ENCODE assay signal across 16 mouse cellular contexts in the genomic region with DNA sequence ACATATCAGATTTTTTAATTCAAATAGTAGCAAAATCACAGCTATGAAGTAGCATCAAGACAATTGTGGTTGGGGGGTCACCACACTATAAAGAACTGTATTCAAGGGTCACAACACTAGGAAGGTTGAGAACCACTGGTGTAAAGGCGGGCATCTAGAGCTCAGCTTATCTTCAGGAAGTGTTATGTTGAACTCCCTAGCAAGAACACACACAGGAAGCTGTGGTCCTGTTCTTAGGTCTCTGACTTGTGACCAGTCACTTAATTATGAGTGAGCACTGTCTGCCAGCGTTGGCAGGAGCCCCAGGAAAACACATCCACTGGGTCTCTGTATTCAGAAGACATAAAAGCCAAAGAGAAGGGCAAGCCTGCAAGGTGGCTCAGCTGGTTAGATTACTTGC. TPM values are rescaled to one million over a fixed set of nuclear protein-coding genes. Genes with fewer than 3 reads are reported as not detected.
DNase-seq lines count a peak whose midpoint lies in the region; ATAC-seq and TF ChIP-seq lines count a peak whose summit lies in the region.
"Had no signal": no experiment of that assay in that cellular context is flagged by ENCODE, and none has a peak within 500 bp of the region (broad histone marks: within the 10 kb centered on the region; RNA-seq: fewer than 3 reads in every experiment).

No protein-coding gene starts in this region.

- H3K4me3 ChIP-seq in gastrocnemius, adult 2 months, result no peak overlapping the region
- no peak overlapping the region for H3K4me3 ChIP-seq in heart, postnatal 0 days (ENCODE audit: low read depth, low read length)
- H3K4me3 ChIP-seq in heart, embryonic 10.5 days, result no peak overlapping the region
- H3K4me3 ChIP-seq in brown adipose tissue, adult 24 weeks (ENCODE audit: insufficient read depth, low read depth, low read length), result no peak overlapping the region
- H3K4me3 ChIP-seq in liver, embryonic 12.5 days, result no peak overlapping the region
- H3K4me3 ChIP-seq in forebrain, embryonic 14.5 days (ENCODE audit: low read depth, low read length), result no peak overlapping the region
- H3K4me3 ChIP-seq: embryonic facial prominence, embryonic 10.5 days; forebrain, embryonic 15.5 days; heart, adult 2 months; hindbrain, embryonic 10.5 days; intestine, embryonic 15.5 days had no signal

- intact Hi-C loops in gastrocnemius, adult 2 months (cut with DNase I), result no loop called here
- intact Hi-C loops in gastrocnemius, postnatal 14 days (cut with DNase I; ENCODE audit: low total_unique reads), result no loop called here
- intact Hi-C loops in left cerebral cortex, postnatal 25 days (cut with DNase I), result no loop called here

- no peaks in the 10 kb centered on the region for H3K9me3 ChIP-seq in heart, postnatal 0 days (replicated peaks; ENCODE audit: control insufficient read depth, low read length)
- no peaks in the 10 kb centered on the region for H3K9me3 ChIP-seq in heart, embryonic 10.5 days
- no peaks in the 10 kb centered on the region for H3K9me3 ChIP-seq in liver, embryonic 12.5 days (replicated peaks)
- no peaks in the 10 kb centered on the region for H3K9me3 ChIP-seq in forebrain, embryonic 14.5 days (replicated peaks; ENCODE audit: control insufficient read depth, low read length)
- H3K9me3 ChIP-seq: embryonic facial prominence, embryonic 10.5 days; forebrain, embryonic 15.5 days; hindbrain, embryonic 10.5 days; intestine, embryonic 15.5 days had no signal

- H3K27ac ChIP-seq in gastrocnemius, adult 2 months, result peak overlapping the region; percentile 82
- H3K27ac ChIP-seq in heart, postnatal 0 days (ENCODE audit: low read depth), result peak overlapping the region; percentile 41
- no peak overlapping the region for H3K27ac ChIP-seq in heart, embryonic 10.5 days
- H3K27ac ChIP-seq in brown adipose tissue, adult 24 weeks (replicated peaks; ENCODE audit: low read depth, low read length), result peak overlapping the region; percentile 81
- 0 out of 2 replicates have a peak overlapping the region, but pooled peaks have one; percentile 22 for H3K27ac ChIP-seq in liver, embryonic 12.5 days
- no peak overlapping the region for H3K27ac ChIP-seq in forebrain, embryonic 14.5 days (ENCODE audit: low read depth, low read length)
- H3K27ac ChIP-seq: embryonic facial prominence, embryonic 10.5 days; forebrain, embryonic 15.5 days; heart, adult 2 months; hindbrain, embryonic 10.5 days; hindbrain, embryonic 14.5 days; intestine, embryonic 15.5 days had no signal

- peaks cover 8% of the 10 kb centered on the region; the same call in 1 of the 2 replicates for H3K4me1 ChIP-seq in heart, postnatal 0 days (ENCODE audit: control insufficient read depth, insufficient read depth)
- peaks cover 8% of the 10 kb centered on the region for H3K4me1 ChIP-seq in heart, embryonic 10.5 days
- peaks cover 3% of the 10 kb centered on the region; the same call in 1 of the 2 replicates for H3K4me1 ChIP-seq in brown adipose tissue, adult 24 weeks (ENCODE audit: control insufficient read depth, insufficient read depth, insufficient read length, low read length)
- H3K4me1 ChIP-seq in liver, embryonic 12.5 days, result peaks cover 30% of the 10 kb centered on the region
- peaks cover 8% of the 10 kb centered on the region; the same call in 1 of the 2 replicates for H3K4me1 ChIP-seq in forebrain, embryonic 14.5 days (ENCODE audit: control insufficient read depth, insufficient read depth, low read length)

- TF ChIP-seq CTCF in gastrocnemius, adult 2 months (IDR thresholded peaks at IDR 0.05), result no peak
- TF ChIP-seq CTCF in heart, postnatal 0 days (IDR thresholded peaks at IDR 0.05; ENCODE audit: low read depth), result no peak

- no peak for TF ChIP-seq EP300 in heart, postnatal 0 days (IDR thresholded peaks at IDR 0.05; ENCODE audit: low read depth)

- no peak overlapping the region for H3K4me2 ChIP-seq in heart, postnatal 0 days (ENCODE audit: low read depth, low read length)
- 0 out of 2 replicates have a peak overlapping the region, but pooled peaks have one; percentile 1 for H3K4me2 ChIP-seq in liver, embryonic 12.5 days
- no peak overlapping the region for H3K4me2 ChIP-seq in forebrain, embryonic 14.5 days (ENCODE audit: low read length)
- H3K4me2 ChIP-seq: forebrain, embryonic 15.5 days; hindbrain, embryonic 14.5 days; intestine, embryonic 15.5 days had no signal

- H3K9ac ChIP-seq in heart, postnatal 0 days (replicated peaks; ENCODE audit: low read depth, low read length), result no peak overlapping the region
- H3K9ac ChIP-seq in liver, embryonic 12.5 days, result no peak overlapping the region
- H3K9ac ChIP-seq in forebrain, embryonic 14.5 days (ENCODE audit: low read length), result no peak overlapping the region
- H3K9ac ChIP-seq: forebrain, embryonic 15.5 days; hindbrain, embryonic 14.5 days; intestine, embryonic 15.5 days had no signal

- H3K27me3 ChIP-seq in heart, postnatal 0 days (ENCODE audit: control insufficient read depth, insufficient read depth, low read length), result no peaks in the 10 kb centered on the region
- H3K27me3 ChIP-seq in heart, embryonic 10.5 days (ENCODE audit: insufficient read depth, poor library complexity, severe bottlenecking), result no peaks in the 10 kb centered on the region
- H3K27me3 ChIP-seq in liver, embryonic 12.5 days (replicated peaks), result no peaks in the 10 kb centered on the region
- no peaks in the 10 kb centered on the region for H3K27me3 ChIP-seq in forebrain, embryonic 14.5 days (replicated peaks; ENCODE audit: control insufficient read depth, insufficient read depth, low read length)
- H3K27me3 ChIP-seq: forebrain, embryonic 15.5 days; intestine, embryonic 15.5 days; Patski had no signal

- 68% methylated on average over 2 of the region's 2 CpGs for WGBS in heart, postnatal 0 days
- WGBS in heart, embryonic 10.5 days, result 77% methylated on average over 2 of the region's 2 CpGs
- WGBS in liver, embryonic 12.5 days (ENCODE audit: insufficient replicate concordance), result 34% methylated on average over 2 of the region's 2 CpGs
- 94% methylated on average over 2 of the region's 2 CpGs for WGBS in forebrain, embryonic 14.5 days

- DNase-seq in gastrocnemius, adult 2 months, result no peak
- no peak for DNase-seq in gastrocnemius, postnatal 14 days
- DNase-seq in heart, postnatal 0 days (ENCODE audit: low spot score), result no peak
- no peak for DNase-seq in heart, embryonic 10.5 days (ENCODE audit: low spot score)
- no peak for DNase-seq in forebrain, embryonic 14.5 days (ENCODE audit: low spot score)
- DNase-seq in left cerebral cortex, postnatal 25 days (ENCODE audit: low spot score in 2 of 2), result no peak

- ATAC-seq in heart, postnatal 0 days (ENCODE audit: insufficient read depth, low read depth), result no peak
- ATAC-seq in liver, embryonic 12.5 days, result no peak
- ATAC-seq in forebrain, embryonic 14.5 days, result no peak
- ATAC-seq: activated CD4-positive, CD25-positive, alpha-beta regulatory T cell, adult 4 months; forebrain, embryonic 15.5 days; Patski had no signal

- peaks cover 61% of the 10 kb centered on the region for H3K36me3 ChIP-seq in heart, postnatal 0 days (replicated peaks; ENCODE audit: control insufficient read depth, insufficient read depth, low read length)
- peaks cover 81% of the 10 kb centered on the region for H3K36me3 ChIP-seq in heart, embryonic 10.5 days
- peaks cover 84% of the 10 kb centered on the region for H3K36me3 ChIP-seq in liver, embryonic 12.5 days
- peaks cover 72% of the 10 kb centered on the region for H3K36me3 ChIP-seq in forebrain, embryonic 14.5 days (ENCODE audit: control insufficient read depth, insufficient read depth, low read length)

RNA-seq across cellular contexts. Expression of gene Golga2, which starts 4.9 kb away (rescaled TPM):
- 10 to 100 TPM; 56.0 to 62.9 TPM for total RNA-seq in gastrocnemius, adult 2 months (2021)
- total RNA-seq in gastrocnemius, postnatal 14 days (2021), result 10 to 100 TPM; 58.4 to 62.1 TPM
- total RNA-seq in heart, postnatal 0 days (2014; rRNA removed; ENCODE audit: low replicate concordance), result 46.7 and 56.4 TPM in 2 replicates
- 20.8 and 23.4 TPM in 2 replicates for polyA plus RNA-seq in heart, postnatal 0 days (2015; fragmentation: Nextera tagmentation; extraction: Ambion mirVana)
- 22.0 and 27.2 TPM in 2 replicates for polyA plus RNA-seq in heart, embryonic 10.5 days (2016; fragmentation: Nextera tagmentation; extraction: Ambion mirVana)
- polyA plus RNA-seq in brown adipose tissue, adult 24 weeks (2012; ENCODE audit: insufficient read depth, insufficient read length, missing spikeins), result 51.9 and 57.6 TPM in 2 replicates
- 13.0 and 14.4 TPM in 2 replicates for polyA plus RNA-seq in liver, embryonic 12.5 days (2016; fragmentation: Nextera tagmentation; extraction: Ambion mirVana)
- polyA plus RNA-seq in forebrain, embryonic 14.5 days (2014; fragmentation: Nextera tagmentation; extraction: Ambion mirVana), result 15.5 and 20.6 TPM in 2 replicates
- 10 to 100 TPM; 82.6 to 82.8 TPM for total RNA-seq in left cerebral cortex, postnatal 25 days (2021)

RNA-seq across cellular contexts. Expression of gene Swi5, which starts 5.6 kb away (rescaled TPM):
- 100 to 1,000 TPM; 118 to 175 TPM for total RNA-seq in gastrocnemius, adult 2 months (2021)
- 100 to 1,000 TPM; 117 to 120 TPM for total RNA-seq in gastrocnemius, postnatal 14 days (2021)
- total RNA-seq in heart, postnatal 0 days (2014; rRNA removed; ENCODE audit: low replicate concordance), result 248 and 262 TPM in 2 replicates
- 330 and 353 TPM in 2 replicates for polyA plus RNA-seq in heart, postnatal 0 days (2015; fragmentation: Nextera tagmentation; extraction: Ambion mirVana)
- polyA plus RNA-seq in heart, embryonic 10.5 days (2016; fragmentation: Nextera tagmentation; extraction: Ambion mirVana), result 318 and 348 TPM in 2 replicates
- polyA plus RNA-seq in brown adipose tissue, adult 24 weeks (2012; ENCODE audit: insufficient read depth, insufficient read length, missing spikeins), result 679 and 786 TPM in 2 replicates
- 214 and 218 TPM in 2 replicates for polyA plus RNA-seq in liver, embryonic 12.5 days (2016; fragmentation: Nextera tagmentation; extraction: Ambion mirVana)
- 186 and 243 TPM in 2 replicates for polyA plus RNA-seq in forebrain, embryonic 14.5 days (2014; fragmentation: Nextera tagmentation; extraction: Ambion mirVana)
- total RNA-seq in left cerebral cortex, postnatal 25 days (2021), result 100 to 1,000 TPM; 213 to 214 TPM

RNA-seq across cellular contexts. Expression of gene Uck1, which starts 22.3 kb away (rescaled TPM):
- total RNA-seq in gastrocnemius, adult 2 months (2021), result 10 to 100 TPM in 1 of 2 experiments, 1 to 10 TPM in 1; 9.8 to 12.9 TPM
- total RNA-seq in gastrocnemius, postnatal 14 days (2021), result 10 to 100 TPM; 14.7 to 15.2 TPM
- 47.2 and 55.1 TPM in 2 replicates for total RNA-seq in heart, postnatal 0 days (2014; rRNA removed; ENCODE audit: low replicate concordance)
- polyA plus RNA-seq in heart, postnatal 0 days (2015; fragmentation: Nextera tagmentation; extraction: Ambion mirVana), result 30.0 and 32.1 TPM in 2 replicates
- 63.1 and 65.8 TPM in 2 replicates for polyA plus RNA-seq in heart, embryonic 10.5 days (2016; fragmentation: Nextera tagmentation; extraction: Ambion mirVana)
- 292 and 332 TPM in 2 replicates for polyA plus RNA-seq in brown adipose tissue, adult 24 weeks (2012; ENCODE audit: insufficient read depth, insufficient read length, missing spikeins)
- polyA plus RNA-seq in liver, embryonic 12.5 days (2016; fragmentation: Nextera tagmentation; extraction: Ambion mirVana), result 39.9 and 42.0 TPM in 2 replicates
- polyA plus RNA-seq in forebrain, embryonic 14.5 days (2014; fragmentation: Nextera tagmentation; extraction: Ambion mirVana), result 84.2 and 96.6 TPM in 2 replicates
- 10 to 100 TPM; 51.6 to 55.8 TPM for total RNA-seq in left cerebral cortex, postnatal 25 days (2021)

RNA-seq across cellular contexts. Expression of gene Pomt1, which starts 45.9 kb away (rescaled TPM):
- 10 to 100 TPM; 11.5 TPM for total RNA-seq in gastrocnemius, adult 2 months (2021)
- 10 to 100 TPM; 14.4 to 17.3 TPM for total RNA-seq in gastrocnemius, postnatal 14 days (2021)
- 19.8 and 21.4 TPM in 2 replicates for total RNA-seq in heart, postnatal 0 days (2014; rRNA removed; ENCODE audit: low replicate concordance)
- polyA plus RNA-seq in heart, postnatal 0 days (2015; fragmentation: Nextera tagmentation; extraction: Ambion mirVana), result 6.7 and 7.4 TPM in 2 replicates
- 18.8 and 24.2 TPM in 2 replicates for polyA plus RNA-seq in heart, embryonic 10.5 days (2016; fragmentation: Nextera tagmentation; extraction: Ambion mirVana)
- polyA plus RNA-seq in brown adipose tissue, adult 24 weeks (2012; ENCODE audit: insufficient read depth, insufficient read length, missing spikeins), result 23.7 and 25.1 TPM in 2 replicates
- polyA plus RNA-seq in liver, embryonic 12.5 days (2016; fragmentation: Nextera tagmentation; extraction: Ambion mirVana), result 19.1 and 20.0 TPM in 2 replicates
- polyA plus RNA-seq in forebrain, embryonic 14.5 days (2014; fragmentation: Nextera tagmentation; extraction: Ambion mirVana), result 22.3 and 27.1 TPM in 2 replicates
- 10 to 100 TPM; 21.4 to 24.4 TPM for total RNA-seq in left cerebral cortex, postnatal 25 days (2021)

Comparison
In these comparisons a context has a peak if more than half of its experiments do, and no peak if none do; other contexts are left out.
1. H3K27ac ChIP-seq: peak in gastrocnemius, adult 2 months (single experiment), heart, postnatal 0 days (single experiment), brown adipose tissue, adult 24 weeks (single experiment) and liver, embryonic 12.5 days (single experiment); none in heart, embryonic 10.5 days (single experiment) and forebrain, embryonic 14.5 days (single experiment).